Mouse (Mus musculus) brain, embryonic 14.5 days (tissue): ENCODE results near the gene Rpgr. TPM values are rescaled to one million over a fixed set of nuclear protein-coding genes. Genes with fewer than 3 reads are reported as not detected.

Experiments used
- DNase-seq: peaks from one replicate; pipeline ENCODE4 v3.0.0-alpha.2; 2011; ENCODE audit warnings: low read depth
- CTCF ChIP-seq: fragments of 200-500 bp; IDR thresholded peaks from 2 replicates; pipeline ENCODE4 v1.5.1; 2012; ENCODE audit warnings: inconsistent platforms, mild to moderate bottlenecking, moderate library complexity, borderline replicate concordance; ENCODE audit not compliant: insufficient read depth, insufficient read length; ENCODE audit errors: extremely low read depth
- POLR2A ChIP-seq: fragments of 200-500 bp; IDR thresholded peaks from 2 replicates; pipeline ENCODE4 v1.6.1; 2012; ENCODE audit warnings: mild to moderate bottlenecking, inconsistent platforms, borderline replicate concordance; ENCODE audit not compliant: poor library complexity, insufficient read depth, insufficient read length, severe bottlenecking; ENCODE audit errors: extremely low read depth
- polyA plus RNA-seq: library from polyadenylated mRNA; depleted of rRNA; stranded (reverse); fragments of >200 nt; gene quantifications from 2 replicates; pipeline ENCODE4 v1.2.3, GENCODE M21; 2012; rRNA removed

Rpgr gene
- polyA plus RNA-seq = 22.7 and 24.5 TPM in 2 replicates

DNA sequence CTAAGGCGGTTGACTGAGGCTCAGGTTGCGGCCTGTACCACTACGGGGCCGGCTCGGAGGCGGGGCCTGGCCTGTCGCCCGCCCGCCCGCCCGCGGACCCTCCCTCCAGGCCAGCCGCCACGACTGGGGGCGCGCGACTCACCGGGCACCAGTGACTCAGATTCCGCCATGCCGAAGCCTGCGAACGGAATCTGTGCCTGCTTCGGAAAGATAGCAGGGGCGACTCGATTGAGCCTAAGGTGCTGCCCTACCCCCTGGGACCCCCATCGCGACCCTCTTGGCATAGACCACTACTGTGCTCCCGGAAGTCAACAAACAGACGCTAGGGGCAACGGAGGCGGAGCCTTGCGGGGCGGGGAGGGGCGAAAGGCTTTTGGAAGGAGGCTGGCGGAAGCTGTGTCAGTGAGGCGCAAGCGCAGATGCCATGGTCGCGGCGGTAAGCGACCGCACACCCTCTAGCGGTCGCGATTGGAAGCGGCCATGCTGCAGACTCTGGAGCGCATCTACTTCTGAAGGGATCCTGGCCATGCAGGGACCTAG is at the start of gene Rpgr:
TSS of gene Rpgr (minus strand) at position 511 of the 540 bp plus-strand sequence.
- TF ChIP-seq POLR2A (no peak), CTCF (peak; percentile 80)
- peak; percentile 98 for DNase-seq

DNA sequence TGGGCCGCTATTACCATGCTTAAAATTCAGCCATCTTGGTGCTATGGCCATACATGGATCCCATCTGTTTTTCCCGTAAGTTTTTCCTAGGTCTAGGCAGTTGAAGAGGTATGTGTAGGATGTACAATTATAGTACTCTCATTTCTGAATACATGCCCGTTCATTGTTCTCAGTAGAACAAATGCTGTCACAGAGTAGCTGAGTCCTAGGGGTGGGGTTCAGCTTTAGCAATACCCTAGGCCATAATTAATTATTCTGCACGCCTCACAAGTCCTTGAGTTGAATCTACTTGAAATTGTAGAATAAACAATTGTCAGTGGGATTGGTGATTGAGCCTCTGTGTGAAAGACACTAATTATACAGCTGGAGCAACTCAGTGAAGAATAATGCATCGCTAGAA is 41.5 kb upstream of the Rpgr start:
- peak; percentile 48 for DNase-seq

DNA sequence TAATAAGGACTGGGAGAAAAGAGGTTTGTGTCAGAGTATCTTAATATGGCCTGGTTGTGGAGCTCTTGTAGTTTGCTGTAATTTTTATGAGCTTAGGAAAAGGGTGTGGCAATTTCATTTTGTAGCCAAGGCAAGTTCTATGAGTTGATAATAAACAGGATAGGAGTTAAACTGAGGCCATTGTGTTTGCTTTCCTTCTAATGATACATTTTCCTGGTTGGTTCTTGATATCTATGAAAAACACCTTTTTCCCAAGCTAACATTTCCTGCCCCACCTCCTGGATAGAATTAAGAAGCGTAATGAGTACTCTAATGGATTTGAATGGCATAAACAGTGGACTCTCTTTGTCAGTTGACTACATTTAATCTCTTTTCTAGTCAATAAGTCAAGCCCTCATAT is 41.1 kb upstream of the Rpgr start:
- DNase-seq = no peak
- TF ChIP-seq POLR2A (no peak), CTCF (no peak)

More for the DNA sequence above, 41.5 kb upstream of the Rpgr start:
- TF ChIP-seq POLR2A (no peak), CTCF (no peak)

DNA sequence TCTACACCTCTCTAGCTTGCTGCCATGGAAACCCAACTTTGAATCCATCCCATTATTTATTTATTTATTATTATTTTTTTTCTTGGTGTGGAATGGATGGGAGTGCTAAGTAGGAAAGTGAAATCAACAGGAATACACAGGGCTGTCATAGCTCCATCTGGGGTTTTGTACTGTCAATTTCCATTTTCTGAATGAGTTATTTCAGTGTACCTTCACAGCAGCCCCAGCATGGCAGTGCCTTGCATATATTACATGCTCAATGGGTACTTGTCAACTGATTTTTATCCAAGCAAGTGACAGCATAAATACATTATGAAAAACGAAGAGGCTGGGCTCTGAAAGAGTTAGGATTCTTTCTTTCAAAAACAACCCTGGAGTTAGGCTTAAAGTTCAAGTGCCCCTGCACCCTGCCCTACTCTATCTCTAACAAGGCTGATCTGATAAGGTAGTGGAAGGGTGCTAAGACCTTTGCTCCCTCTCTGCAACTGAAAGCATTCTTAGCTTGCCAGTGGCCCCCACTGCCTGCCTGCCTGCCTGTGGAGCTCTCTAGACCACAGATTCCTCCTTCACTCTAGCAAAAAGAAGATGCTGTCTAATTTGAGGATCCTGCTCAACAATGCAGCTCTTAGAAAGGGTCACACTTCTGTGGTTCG is 35.3 kb upstream of the Rpgr start, which contains the start of gene Otc:
TSS of gene Otc (plus strand) at position 454 of the 653 bp plus-strand sequence.
- DNase-seq = peak; percentile 51
- TF ChIP-seq CTCF (no peak), POLR2A (no peak)

DNA sequence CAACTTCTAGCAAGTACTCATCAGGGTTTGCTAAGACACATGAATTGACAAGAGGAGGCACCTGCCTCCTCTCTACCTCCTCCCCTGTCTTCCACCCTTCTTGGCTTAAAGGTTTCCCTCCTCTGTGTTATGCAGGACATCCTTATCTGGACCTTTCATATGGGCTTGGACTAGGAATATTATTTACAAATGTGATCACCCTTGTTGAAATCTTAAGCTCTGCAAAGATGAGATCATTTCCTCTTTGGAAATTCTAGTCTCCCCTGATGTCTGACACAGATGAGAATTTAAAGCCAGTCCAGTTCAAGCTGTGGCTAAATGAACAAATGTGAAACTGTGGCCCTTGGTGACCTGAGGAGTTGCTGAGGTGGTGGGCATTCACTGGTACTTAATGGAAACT is 34.6 kb upstream of the Rpgr start:
- no peak for TF ChIP-seq POLR2A
- no peak for TF ChIP-seq CTCF
- DNase-seq = no peak

DNA sequence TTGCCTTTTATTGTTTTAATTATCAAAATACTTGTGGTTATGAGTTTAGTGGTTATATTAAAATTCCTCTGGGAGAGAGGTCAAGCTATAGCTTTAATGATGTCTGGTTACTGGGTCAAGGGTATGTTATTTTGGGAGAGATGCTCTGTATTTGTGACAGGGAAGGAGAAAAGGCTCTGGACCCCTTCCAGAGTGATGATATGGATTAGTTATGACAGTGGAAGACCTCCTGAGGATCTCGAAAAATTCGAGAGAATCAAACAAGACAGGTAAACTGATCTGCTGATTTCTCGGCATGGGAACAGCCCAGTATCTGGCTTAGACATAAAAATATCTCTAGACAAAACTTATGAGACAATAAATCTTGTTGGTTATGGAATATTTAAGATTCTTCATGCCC is 27.2 kb upstream of the Rpgr start:
- no peak for DNase-seq
- TF ChIP-seq POLR2A (no peak), CTCF (no peak)

DNA sequence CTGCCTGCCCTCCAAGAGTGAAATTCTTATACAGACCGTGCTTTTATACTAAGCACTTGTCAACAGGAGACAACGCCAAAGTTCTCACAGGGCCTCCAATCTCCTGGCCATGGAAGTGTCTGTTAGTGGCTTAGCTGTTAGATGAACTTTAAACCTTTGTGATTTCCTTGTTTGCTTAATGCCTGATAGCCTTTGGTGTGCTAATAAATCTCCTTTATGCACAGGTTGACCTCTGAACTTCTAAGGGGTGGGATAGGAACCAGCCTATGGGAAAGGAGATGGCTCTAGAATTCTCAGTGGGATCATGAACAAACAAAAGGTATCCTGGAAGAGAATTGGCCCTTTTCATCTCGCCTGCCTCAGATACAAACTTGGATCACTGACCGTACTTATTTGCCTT is 22.8 kb upstream of the Rpgr start:
- TF ChIP-seq POLR2A = no peak
- TF ChIP-seq CTCF = no peak
- DNase-seq = no peak

DNA sequence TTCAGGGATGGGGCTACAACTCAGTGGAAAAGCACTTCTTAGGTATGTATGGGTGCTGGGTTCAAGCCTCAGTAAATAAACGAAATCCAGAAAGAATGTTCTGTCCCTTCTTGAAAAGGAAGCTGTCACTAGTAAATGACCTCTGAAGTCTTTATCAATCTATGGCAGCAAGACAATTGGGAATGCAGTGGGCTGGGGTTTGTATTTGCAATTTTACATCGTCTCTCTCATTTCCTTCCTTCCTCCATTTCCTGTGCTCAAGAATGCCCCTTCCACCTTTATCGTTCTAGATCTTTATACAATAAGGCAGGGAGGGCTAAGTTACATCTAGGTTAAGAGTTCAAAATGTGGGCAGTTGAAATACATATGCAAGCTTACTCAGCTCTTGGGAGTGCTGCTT is 17.9 kb upstream of the Rpgr start:
- TF ChIP-seq CTCF (no peak), POLR2A (no peak)
- DNase-seq = no peak

DNA sequence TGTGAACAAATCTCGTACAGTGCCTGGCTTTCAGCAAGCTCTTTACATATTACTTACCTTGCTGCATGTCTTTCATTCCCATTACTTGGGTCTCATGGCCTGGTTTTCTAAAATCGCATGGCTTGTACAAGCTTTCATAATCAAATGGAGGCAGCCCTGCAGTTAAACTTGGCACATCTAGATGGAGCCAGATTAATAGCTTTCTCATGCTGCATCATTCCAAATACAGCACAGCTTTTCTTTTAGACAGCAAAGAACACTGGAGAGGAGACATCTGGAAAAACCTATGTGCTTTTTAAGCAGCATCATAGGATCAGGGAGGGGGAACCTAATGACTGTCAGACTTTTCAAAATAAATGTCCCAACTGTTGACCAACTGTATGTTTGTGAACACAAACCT is 16.3 kb upstream of the Rpgr start:
- no peak for TF ChIP-seq POLR2A
- no peak; the same call in 1 of the 2 replicates for TF ChIP-seq CTCF
- peak; percentile 70 for DNase-seq

DNA sequence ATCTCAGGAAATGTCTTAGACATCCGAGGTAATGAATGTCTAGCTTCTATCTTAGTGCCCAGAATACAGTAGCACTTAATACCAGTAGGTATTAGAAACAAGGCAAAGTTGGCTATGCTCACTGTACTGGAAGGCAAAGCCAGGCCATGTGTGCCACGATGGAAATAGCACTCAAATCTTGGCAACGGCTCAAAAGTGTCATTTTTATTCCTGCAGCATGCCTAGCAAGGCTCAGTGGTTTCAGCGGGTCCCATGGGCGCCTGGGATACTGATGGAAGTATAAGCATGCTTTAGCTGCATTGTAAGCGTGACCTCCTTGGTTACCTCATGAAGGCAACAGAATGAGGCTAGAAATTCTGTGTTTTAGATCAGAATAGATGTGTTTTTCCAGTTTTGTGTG is 2.6 kb upstream of the Rpgr start:
- no peak for TF ChIP-seq POLR2A
- no peak for TF ChIP-seq CTCF
- DNase-seq = peak; percentile 27

DNA sequence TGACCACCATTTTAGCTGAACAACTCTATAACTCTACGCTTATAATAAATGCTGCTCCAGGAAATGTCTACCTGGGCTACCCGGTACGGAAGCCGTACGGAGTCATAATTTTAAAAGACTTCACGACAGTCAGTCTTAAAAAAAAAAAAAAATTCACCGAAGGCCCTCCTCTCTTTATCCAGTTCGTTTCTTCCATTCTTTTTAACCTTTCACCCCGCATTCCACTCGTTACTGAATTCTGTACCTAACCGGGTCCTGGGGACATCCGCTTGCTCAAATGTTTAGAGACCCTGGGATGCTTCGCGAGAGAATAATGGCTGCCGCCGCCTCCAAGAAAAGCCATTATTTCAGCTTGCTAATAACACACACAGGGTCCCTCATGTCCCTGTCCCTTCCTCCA is 748 bp downstream of the Rpgr start:
- peak; percentile 79 for DNase-seq
- TF ChIP-seq CTCF (no peak), POLR2A (no peak)

DNA sequence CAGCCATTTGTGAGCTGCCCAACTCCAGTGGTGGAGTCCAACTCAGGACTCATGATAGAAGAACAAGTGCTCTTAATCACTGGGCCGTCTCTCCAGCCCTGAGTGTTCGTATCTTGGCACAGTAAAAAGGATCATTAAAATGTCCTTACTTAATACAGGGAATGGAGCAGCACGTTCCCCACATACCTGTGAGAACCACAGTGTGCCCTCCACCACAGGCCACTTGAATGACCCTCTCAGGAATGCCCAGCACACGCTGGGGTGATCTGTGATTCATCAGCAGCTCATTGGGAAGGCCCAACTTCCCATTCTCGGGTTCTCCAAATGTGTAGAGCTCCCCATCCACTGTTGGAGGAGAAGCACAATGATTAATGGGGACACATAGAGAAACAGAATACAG is 10.8 kb downstream of the Rpgr start:
- DNase-seq = no peak
- TF ChIP-seq CTCF = no peak
- TF ChIP-seq POLR2A = no peak

DNA sequence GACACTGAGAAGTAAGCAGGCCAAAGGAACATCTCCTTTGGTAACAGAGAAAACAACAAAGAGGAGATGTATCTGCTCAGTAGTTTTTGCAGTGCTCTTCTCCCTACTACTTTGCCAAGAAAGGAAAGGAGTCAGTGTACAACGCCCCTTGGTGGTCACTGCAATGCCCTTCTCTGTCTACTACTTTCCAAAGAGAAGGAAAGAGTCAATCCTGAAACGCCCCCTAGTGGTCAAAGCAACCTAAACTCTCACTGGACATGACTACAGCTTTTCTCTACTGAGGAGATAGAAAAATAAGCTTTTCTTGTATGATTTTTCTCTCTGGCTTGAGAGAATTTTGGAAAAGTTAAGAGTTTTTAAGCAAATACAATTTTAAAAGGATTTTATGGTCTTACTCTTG is 15.4 kb downstream of the Rpgr start:
- TF ChIP-seq CTCF (peak; percentile 30; the same call in 1 of the 2 replicates), POLR2A (no peak)
- peak; percentile 42 for DNase-seq

DNA sequence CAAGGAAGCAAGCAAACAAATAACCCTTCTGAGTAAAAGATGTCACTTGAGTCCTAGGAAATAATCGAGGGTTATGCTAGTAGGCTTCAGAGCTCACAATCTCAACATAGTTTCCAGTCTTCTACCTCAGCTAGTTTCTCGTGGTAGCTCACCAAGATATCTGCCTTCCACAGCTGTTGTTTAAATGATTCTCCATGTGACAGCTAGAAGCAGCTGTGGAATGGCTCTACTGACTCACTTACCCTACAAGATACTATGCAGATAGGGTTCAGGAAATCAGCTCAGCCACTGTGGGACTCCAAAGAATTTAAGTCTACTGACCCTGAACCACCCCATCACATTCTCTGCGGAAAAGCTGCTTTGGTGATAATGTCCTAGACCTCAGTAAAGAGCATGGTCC is 64.3 kb downstream of the Rpgr start:
- no peak for TF ChIP-seq CTCF
- no peak for TF ChIP-seq POLR2A
- no peak for DNase-seq
